Mouse (Mus musculus) heart, embryonic 13.5 days (tissue): Measurements from ENCODE around the gene Rabac1. TPM values are rescaled to one million over a fixed set of nuclear protein-coding genes. Genes with fewer than 3 reads are reported as not detected.
A peak's percentile ranks its signal among the peaks of the same experiment; 100 is the strongest.

Source experiments
- ATAC-seq: fragments of 200-750 bp; cut with Nextera tagmentation; 2 replicates; pipeline ENCODE4 v1.8.0; 2017; ENCODE audit warnings: moderate TSS enrichment; ENCODE audit not compliant: insufficient number of reproducible peaks, low FRiP score, low TSS enrichment; ENCODE audit errors: extremely low read depth
- H3K27ac ChIP-seq: fragments of 300-500 bp; sonication (generic); replicated peaks from 2 replicates; pipeline ENCODE4 v1.5.1; 2015; ENCODE audit warnings: moderate library complexity, mild to moderate bottlenecking, inconsistent platforms
- H3K27me3 ChIP-seq: fragments of 300-500 bp; sonication (generic); replicated peaks from 2 replicates; pipeline ENCODE4 v1.6.1; 2015; ENCODE audit warnings: mild to moderate bottlenecking, inconsistent platforms
- H3K36me3 ChIP-seq: fragments of 300-500 bp; sonication (generic); 2 replicates; pipeline ENCODE4 v1.6.1; 2015; ENCODE audit warnings: mild to moderate bottlenecking, inconsistent platforms
- H3K4me1 ChIP-seq: fragments of 300-500 bp; sonication (generic); 2 replicates; pipeline ENCODE4 v1.6.1; 2015; ENCODE audit warnings: inconsistent platforms
- H3K4me2 ChIP-seq: fragments of 300-500 bp; sonication (generic); 2 replicates; pipeline ENCODE4 v1.6.1; 2015; ENCODE audit warnings: inconsistent platforms, mild to moderate bottlenecking, moderate library complexity
- H3K4me3 ChIP-seq: fragments of 300-500 bp; sonication (generic); 2 replicates; pipeline ENCODE4 v1.5.1; 2015; ENCODE audit warnings: moderate library complexity, mild to moderate bottlenecking, inconsistent platforms
- H3K9ac ChIP-seq: fragments of 300-500 bp; sonication (generic); 2 replicates; pipeline ENCODE4 v1.6.1; 2015; ENCODE audit warnings: inconsistent platforms, mild to moderate bottlenecking, moderate library complexity
- H3K9me3 ChIP-seq: fragments of 300-500 bp; sonication (generic); 2 replicates; pipeline ENCODE4 v1.6.1; 2016; ENCODE audit warnings: inconsistent platforms
- WGBS: fragments of 180-500 bp; shearing (Covaris S2); methylation state at CpG from one replicate; pipeline ENCODE4 v1.1.7; 2015; ENCODE audit warnings: mixed read lengths; 5-methylcytosine and 5-hydroxymethylcytosine counted together
- polyA plus RNA-seq: library from polyadenylated mRNA; unstranded; fragments of >200 nt; fragmentation: Nextera tagmentation; extraction: Ambion mirVana; gene quantifications from 2 replicates; pipeline ENCODE4 v1.2.1, GENCODE M21; 2015

Rabac1 gene
- polyA plus RNA-seq, 1 experiment from 2014 or later: 185 TPM

DNA sequence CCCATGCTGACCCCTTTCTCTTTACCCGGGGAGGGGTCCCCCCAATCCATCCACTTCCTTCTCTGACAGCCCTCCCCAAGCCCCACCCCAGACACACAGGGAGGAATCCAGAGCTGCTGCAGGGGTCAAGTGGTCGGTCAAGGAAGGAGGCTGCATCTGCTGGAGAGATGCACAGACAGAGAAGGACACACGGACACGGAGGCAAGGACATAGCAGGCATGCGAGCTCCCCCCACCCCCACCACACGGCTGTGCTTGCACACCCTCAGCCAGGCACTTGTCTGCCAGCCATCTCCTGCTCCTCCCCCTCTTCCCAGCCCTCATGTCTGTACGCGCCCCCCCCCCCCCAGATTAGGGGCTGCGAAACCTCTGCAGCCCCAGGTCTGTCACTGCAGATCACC lies 32.3 kb upstream of the Rabac1 start:
- Histone ChIP-seq H3K9ac (no peak overlapping the region), H3K36me3 (no peaks in the 10 kb centered on the region), H3K9me3 (no peaks in the 10 kb centered on the region), H3K4me3 (peak overlapping the region; percentile 47; the same call in 1 of the 2 replicates), H3K4me2 (peak overlapping the region; percentile 74), H3K27ac (no peak overlapping the region), H3K4me1 (peaks cover 21% of the 10 kb centered on the region), H3K27me3 (peaks cover 83% of the 10 kb centered on the region)
- no peak for ATAC-seq
- WGBS: 22% methylated on average over 7 of the region's 9 CpGs

DNA sequence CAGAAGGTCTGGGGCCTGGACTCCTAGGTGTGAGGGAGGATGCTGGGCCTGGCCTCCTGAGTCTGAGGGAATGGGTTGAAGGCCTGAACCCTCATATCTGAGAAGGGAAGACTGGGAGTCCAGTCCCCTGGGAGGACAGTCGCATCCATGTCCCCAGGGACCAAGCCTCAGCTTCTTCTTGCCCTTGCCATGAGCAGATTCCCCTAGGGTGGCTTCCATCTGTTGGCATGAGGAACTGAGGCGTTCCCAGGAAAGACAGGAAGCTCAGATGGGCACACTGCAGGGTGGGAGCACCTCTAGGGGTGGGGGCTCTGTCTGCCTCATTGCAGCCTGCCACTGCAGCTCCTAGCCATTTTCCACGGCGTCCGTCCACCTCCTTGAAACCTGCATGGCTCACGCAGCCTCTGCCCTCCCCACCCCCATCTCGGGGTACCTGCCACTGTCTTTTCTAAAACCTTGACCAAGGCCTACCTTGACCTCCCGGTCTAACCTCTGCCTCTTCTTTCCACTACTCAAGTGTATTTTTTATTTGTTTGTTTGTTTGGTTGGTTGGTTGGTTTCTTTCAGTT lies 31.4 kb upstream of the Rabac1 start:
- Histone ChIP-seq H3K27me3 (peaks cover 74% of the 10 kb centered on the region), H3K36me3 (no peaks in the 10 kb centered on the region), H3K4me1 (peaks cover 14% of the 10 kb centered on the region), H3K27ac (no peak overlapping the region), H3K9me3 (no peaks in the 10 kb centered on the region), H3K9ac (no peak overlapping the region), H3K4me3 (no peak overlapping the region), H3K4me2 (no peak overlapping the region)
- no peak for ATAC-seq
- WGBS: 83% methylated on average over 8 of the region's 8 CpGs

GRCm38 (mm10) chr7:25003291-25003690 lies 30.7 kb upstream of the Rabac1 start:
- H3K9me3 ChIP-seq: no peaks in the 10 kb centered on the region
- peaks cover 68% of the 10 kb centered on the region for H3K27me3 ChIP-seq
- H3K4me1 ChIP-seq: peaks cover 12% of the 10 kb centered on the region

DNA sequence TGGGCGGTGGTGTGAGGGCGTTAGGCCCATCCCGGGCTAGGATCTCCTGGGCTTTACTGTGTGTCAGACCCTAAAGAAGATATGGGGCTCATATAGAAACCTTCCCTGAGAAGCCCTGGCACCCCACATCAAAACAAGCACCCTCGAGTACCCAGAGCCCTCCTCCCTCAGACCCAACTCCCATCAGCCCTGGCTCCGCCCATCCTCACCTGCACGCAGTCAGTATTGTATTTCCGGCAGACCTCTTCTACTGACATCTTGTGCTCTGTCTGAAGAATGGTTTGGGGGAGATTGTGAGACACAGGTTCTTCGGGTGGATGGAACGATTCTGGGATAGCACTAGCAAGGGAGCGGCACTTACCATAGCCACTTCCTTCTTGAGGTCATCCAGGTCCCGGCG lies 28.2 kb upstream of the Rabac1 start:
- no peak for ATAC-seq
- H3K36me3 ChIP-seq: no peaks in the 10 kb centered on the region
- H3K4me2 ChIP-seq: no peak overlapping the region
- WGBS: 56% methylated on average over 12 of the region's 12 CpGs
- no peak overlapping the region for H3K27ac ChIP-seq
- H3K9ac ChIP-seq: no peak overlapping the region
- H3K4me3 ChIP-seq: no peak overlapping the region
- H3K9me3 ChIP-seq: no peaks in the 10 kb centered on the region
- peaks cover 11% of the 10 kb centered on the region for H3K4me1 ChIP-seq
- H3K27me3 ChIP-seq: peaks cover 42% of the 10 kb centered on the region

More at GRCm38 (mm10) chr7:25003291-25003690, 30.7 kb upstream of the Rabac1 start:
- Histone ChIP-seq H3K4me2 (no peak overlapping the region), H3K4me3 (no peak overlapping the region), H3K27ac (no peak overlapping the region), H3K9ac (no peak overlapping the region), H3K36me3 (no peaks in the 10 kb centered on the region)
- ATAC-seq: no peak
- WGBS: 42% methylated on average over 11 of the region's 11 CpGs

- Histone ChIP-seq H3K36me3 (no peaks in the 10 kb centered on the region), H3K9ac (no peak overlapping the region), H3K4me2 (no peak overlapping the region), H3K9me3 (no peaks in the 10 kb centered on the region), H3K4me1 (peaks cover 6% of the 10 kb centered on the region), H3K27me3 (peaks cover 37% of the 10 kb centered on the region), H3K4me3 (no peak overlapping the region), H3K27ac (no peak overlapping the region)
- 60% methylated on average over 7 of the region's 7 CpGs for WGBS
- no peak for ATAC-seq
Measured at GRCm38 (mm10) chr7:25000211-25000610, 27.7 kb upstream of the Rabac1 start.

GRCm38 (mm10) chr7:24993081-24993480 lies 20.5 kb upstream of the Rabac1 start:
- Histone ChIP-seq H3K9me3 (no peaks in the 10 kb centered on the region), H3K27me3 (peaks cover 32% of the 10 kb centered on the region), H3K4me1 (no peaks in the 10 kb centered on the region), H3K4me3 (no peak overlapping the region), H3K27ac (no peak overlapping the region), H3K9ac (no peak overlapping the region), H3K36me3 (no peaks in the 10 kb centered on the region), H3K4me2 (no peak overlapping the region)
- WGBS: 66% methylated on average over 6 of the region's 6 CpGs
- ATAC-seq: no peak

DNA sequence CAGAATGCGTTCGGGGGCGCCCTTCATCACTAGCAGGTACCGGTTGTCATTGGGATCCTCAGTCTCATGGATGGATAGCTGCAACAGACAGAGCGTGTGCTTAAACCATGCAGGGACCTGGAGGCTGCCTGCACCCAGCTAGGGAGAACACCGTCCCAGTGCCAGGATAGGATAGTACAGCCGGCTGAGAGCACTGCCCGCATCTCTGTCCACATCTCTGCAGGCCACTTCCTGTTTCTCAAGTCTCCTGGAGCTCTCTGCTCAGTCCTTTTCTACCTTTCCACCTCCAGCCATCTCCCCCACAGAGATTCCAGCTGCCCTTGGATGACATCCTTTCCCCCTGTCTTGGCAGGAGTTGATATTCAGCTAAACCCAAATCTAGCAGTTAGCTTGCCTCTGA lies 17.9 kb upstream of the Rabac1 start:
- WGBS: 76% methylated on average over 8 of the region's 8 CpGs

GRCm38 (mm10) chr7:24987941-24988340 lies 15.4 kb upstream of the Rabac1 start:
- Histone ChIP-seq H3K27me3 (peaks cover 15% of the 10 kb centered on the region), H3K27ac (no peak overlapping the region), H3K4me3 (no peak overlapping the region), H3K9me3 (no peaks in the 10 kb centered on the region), H3K36me3 (no peaks in the 10 kb centered on the region), H3K4me1 (no peaks in the 10 kb centered on the region), H3K9ac (no peak overlapping the region), H3K4me2 (no peak overlapping the region)
- no peak for ATAC-seq
- WGBS: 69% methylated on average over 14 of the region's 14 CpGs

More for the DNA sequence above, 17.9 kb upstream of the Rabac1 start:
- no peak overlapping the region for H3K4me3 ChIP-seq
- no peak overlapping the region for H3K27ac ChIP-seq
- H3K36me3 ChIP-seq: no peaks in the 10 kb centered on the region
- H3K4me2 ChIP-seq: no peak overlapping the region
- no peaks in the 10 kb centered on the region for H3K4me1 ChIP-seq
- H3K27me3 ChIP-seq: peaks cover 32% of the 10 kb centered on the region
- ATAC-seq: no peak
- no peaks in the 10 kb centered on the region for H3K9me3 ChIP-seq
- no peak overlapping the region for H3K9ac ChIP-seq

- H3K4me1 ChIP-seq: no peaks in the 10 kb centered on the region
- H3K9ac ChIP-seq: no peak overlapping the region
- no peak overlapping the region for H3K4me3 ChIP-seq
- no peak overlapping the region for H3K27ac ChIP-seq
- no peak for ATAC-seq
- no peak overlapping the region for H3K4me2 ChIP-seq
- peaks cover 7% of the 10 kb centered on the region; the same call in 1 of the 2 replicates for H3K27me3 ChIP-seq
- no peaks in the 10 kb centered on the region for H3K36me3 ChIP-seq
- WGBS: 69% methylated on average over 5 of the region's 5 CpGs
- H3K9me3 ChIP-seq: no peaks in the 10 kb centered on the region
Measured at GRCm38 (mm10) chr7:24985799-24986198, 13.2 kb upstream of the Rabac1 start.

DNA sequence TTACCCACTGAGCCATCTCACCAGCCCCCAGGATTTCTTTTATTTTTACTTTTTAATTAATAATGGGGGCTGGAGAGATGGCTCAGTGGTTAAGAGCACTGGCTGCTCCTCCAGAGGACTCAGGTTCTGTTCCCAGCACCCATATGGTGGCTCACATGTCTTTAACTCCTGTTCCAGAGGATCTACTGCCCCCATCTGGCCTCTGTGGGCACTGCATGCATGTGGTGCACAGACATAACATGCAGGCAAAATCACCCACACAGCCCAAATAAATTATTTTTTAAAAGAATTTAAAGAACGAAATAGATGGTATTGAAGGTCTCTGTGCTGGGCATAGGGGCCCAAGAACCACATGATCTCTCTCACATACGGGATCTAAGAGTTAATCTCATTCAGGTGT lies 11.8 kb upstream of the Rabac1 start:
- Histone ChIP-seq H3K9ac (no peak overlapping the region), H3K9me3 (no peaks in the 10 kb centered on the region), H3K4me3 (no peak overlapping the region), H3K27me3 (0 out of 2 replicates have a peak, but pooled peaks cover 6% of the 10 kb centered on the region), H3K27ac (no peak overlapping the region), H3K36me3 (no peaks in the 10 kb centered on the region), H3K4me1 (no peaks in the 10 kb centered on the region), H3K4me2 (no peak overlapping the region)
- ATAC-seq: no peak
- WGBS: 83% methylated on average over 2 of the region's 2 CpGs

DNA sequence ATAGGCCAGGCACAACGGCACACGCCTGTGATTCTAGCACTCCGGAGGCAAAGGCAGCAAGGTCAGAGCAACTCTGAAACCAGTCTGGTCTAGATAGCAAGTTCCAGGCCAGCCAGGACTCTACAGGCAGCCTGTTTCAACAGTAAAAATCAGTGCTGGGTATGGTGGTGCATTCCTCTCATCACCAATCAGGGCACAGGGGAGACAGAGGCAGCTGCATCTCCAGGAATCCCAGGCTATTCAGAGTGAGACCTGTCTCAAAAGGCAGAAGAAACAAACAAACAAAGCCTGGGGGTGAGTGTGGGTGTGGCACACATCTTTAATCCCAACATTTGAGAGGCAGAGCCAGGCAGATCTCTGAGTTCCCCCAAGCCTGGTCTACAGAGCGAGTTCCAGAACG lies 10.8 kb upstream of the Rabac1 start:
- no peak overlapping the region for H3K27ac ChIP-seq
- H3K9ac ChIP-seq: no peak overlapping the region
- H3K4me3 ChIP-seq: no peak overlapping the region
- no peak for ATAC-seq
- H3K27me3 ChIP-seq: 0 out of 2 replicates have a peak, but pooled peaks cover 13% of the 10 kb centered on the region
- no peak overlapping the region for H3K4me2 ChIP-seq
- H3K36me3 ChIP-seq: no peaks in the 10 kb centered on the region
- 69% methylated on average over 5 of the region's 5 CpGs for WGBS
- H3K9me3 ChIP-seq: no peaks in the 10 kb centered on the region
- no peaks in the 10 kb centered on the region for H3K4me1 ChIP-seq

DNA sequence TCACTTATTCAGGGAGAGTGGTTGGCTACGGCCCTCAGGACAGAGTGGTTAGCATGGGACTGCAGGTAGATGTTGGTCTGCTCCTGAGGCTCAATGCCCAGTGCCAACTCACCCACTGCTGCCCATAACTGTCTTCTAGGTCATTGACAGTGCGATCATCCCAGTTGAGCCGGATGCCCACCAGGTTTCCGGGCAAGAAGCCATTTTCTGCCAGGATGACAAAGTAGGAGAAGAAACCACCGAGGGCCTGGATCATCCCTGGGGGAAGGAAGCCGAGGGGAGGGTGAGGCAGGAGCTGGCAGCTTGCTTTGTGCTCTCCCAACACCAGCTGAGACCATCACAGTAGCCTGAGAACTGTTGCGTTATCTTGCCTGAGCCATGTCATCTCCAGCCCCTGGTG lies 7.9 kb upstream of the Rabac1 start:
- Histone ChIP-seq H3K4me2 (no peak overlapping the region), H3K36me3 (no peaks in the 10 kb centered on the region), H3K27me3 (0 out of 2 replicates have a peak, but pooled peaks cover 13% of the 10 kb centered on the region), H3K9me3 (no peaks in the 10 kb centered on the region), H3K4me1 (no peaks in the 10 kb centered on the region), H3K27ac (no peak overlapping the region), H3K4me3 (no peak overlapping the region), H3K9ac (no peak overlapping the region)
- no peak for ATAC-seq
- 78% methylated on average over 7 of the region's 7 CpGs for WGBS
